Mouse (Mus musculus) A20 (cell line): ENCODE measurements around the gene Grm4.

ENCODE experiments used
- DNase-seq: peaks from one replicate; pipeline ENCODE4 v3.0.0-alpha.2; 2011; ENCODE audit warnings: low read depth, low spot score

Grm4 gene

DNA sequence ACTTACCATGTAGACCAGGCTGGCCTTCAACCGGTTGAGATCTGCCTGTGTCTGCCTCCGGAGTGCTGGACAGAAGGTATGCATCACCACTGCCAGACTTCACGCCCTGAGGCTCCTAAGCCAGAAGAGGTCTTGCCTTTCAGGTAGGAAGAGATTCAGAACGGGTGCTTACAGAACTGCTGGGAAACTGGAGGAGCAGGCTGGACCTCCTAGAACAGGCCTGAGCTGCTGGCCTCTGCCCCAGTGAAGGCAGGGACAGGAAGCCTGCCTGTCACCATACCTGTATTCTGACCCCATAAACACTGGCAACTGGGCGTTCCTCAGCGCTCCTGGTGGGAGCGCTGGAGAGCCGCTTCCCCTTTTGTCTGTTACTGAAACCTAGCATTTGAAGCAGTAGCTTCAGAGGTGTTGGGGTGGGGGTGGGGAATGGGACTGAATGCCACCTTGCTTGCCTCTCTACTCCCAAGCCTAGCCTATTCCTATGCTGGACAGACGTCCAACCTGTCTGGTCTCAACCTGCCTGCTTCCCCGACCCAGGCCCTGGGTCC lies 30.3 kb upstream of the Grm4 start:
- peak; percentile 74 for DNase-seq

- no peak for DNase-seq
These were observed 28.0 kb upstream of the Grm4 start for GRCm38 (mm10) chr17:27549234-27549633.

DNA sequence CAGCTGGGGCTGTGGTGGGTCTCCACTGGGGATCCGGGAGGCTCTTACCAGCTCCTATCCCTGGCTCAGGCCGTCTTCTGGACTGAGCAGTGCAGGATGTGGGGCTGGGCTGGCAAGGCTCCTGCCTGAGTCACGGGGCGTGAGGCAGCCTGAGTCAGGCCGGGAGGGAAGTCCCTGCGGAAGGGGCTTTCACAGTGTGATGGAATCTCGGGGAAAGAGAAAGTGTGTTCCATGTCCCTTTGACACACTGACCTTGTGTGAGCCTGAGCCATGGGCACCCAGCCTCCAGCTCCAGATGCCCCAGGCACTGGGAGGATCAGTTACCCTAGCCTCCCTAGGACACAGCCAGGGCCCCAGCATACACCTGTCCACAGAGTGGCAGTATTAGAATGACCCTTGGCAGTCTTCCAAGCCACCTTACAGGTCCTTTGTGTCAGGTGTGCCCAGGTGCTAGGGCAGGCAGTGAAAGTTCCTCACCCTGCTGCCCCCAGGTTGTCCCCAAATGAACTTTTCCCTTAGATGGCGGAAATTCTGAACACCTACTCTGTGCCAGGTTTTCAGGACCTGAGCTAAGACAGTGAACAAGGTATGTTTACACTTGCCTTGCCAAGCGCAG lies 26.2 kb upstream of the Grm4 start:
- DNase-seq: no peak

DNA sequence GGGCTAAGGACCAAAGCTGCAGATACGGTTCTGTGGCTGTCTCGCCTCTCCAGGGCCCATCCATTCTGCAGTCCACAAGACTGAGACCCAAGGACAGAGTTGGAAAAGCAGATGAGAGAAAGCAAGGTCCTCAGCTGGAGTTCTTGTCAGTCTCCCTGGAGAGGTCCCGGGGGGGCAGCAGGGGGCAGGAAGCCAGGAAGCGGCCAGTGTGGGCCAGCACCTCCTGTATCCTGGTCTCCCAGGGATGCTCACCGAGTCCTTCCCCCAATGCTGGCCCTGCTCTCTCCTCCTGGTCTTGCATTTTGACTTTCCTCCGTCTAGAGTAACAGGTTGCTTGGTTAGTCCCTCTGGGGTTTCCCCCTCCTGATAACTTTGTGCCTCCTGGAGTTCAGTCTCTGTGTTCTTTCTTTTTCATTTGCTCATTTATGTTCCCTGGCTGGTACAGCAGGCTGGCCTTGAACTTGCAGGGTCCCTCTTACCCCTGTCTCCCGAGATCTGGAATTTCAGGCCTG lies 25.4 kb upstream of the Grm4 start:
- no peak for DNase-seq

GRCm38 (mm10) chr17:27545991-27546390 lies 24.8 kb upstream of the Grm4 start:
- no peak for DNase-seq

DNA sequence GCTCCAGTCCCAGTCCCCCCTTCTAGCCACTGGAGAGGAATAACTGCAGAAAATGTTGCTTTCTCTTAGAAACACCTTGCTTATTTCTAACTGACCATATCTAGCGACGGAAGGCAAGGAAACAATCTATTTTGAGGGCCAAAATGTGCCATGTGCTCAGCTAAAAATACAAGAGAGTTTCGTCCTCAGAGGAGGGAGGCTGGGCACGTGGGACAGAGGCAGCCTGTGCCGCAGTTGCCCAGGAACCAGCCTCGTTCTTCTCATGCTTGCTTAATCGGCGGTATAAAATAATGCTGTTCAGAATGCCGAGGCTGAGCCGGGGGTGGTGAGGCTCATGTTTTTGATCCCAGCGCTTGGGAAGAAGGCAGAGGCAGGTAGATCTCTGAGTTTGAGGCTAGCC lies 23.3 kb upstream of the Grm4 start:
- DNase-seq: no peak

- DNase-seq: no peak
These were observed 20.8 kb upstream of the Grm4 start for GRCm38 (mm10) chr17:27541984-27542383.

- no peak for DNase-seq
These were observed 20.1 kb upstream of the Grm4 start for GRCm38 (mm10) chr17:27541261-27541660.

GRCm38 (mm10) chr17:27534718-27535117 lies 13.5 kb upstream of the Grm4 start:
- peak; percentile 82 for DNase-seq

DNA sequence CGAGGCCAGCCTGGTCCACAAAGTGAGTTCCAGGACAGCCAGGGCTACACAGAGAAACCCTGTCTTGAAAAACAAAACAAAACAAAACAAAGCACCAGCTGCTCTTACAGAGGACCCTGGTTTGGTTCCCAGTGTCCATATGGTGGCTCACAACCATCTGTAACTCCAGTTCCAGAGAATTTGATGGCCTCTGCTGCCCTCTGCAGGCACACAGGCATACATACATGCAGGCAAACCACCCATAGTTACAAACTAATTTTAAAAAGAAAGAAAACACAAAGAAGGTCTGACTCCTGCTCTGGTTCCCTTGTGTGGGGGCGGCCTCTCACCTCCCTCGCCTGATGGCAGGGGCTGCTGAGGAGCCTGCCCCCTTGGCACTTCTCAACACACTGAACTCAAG lies 12.2 kb upstream of the Grm4 start:
- peak; percentile 27 for DNase-seq

- DNase-seq: no peak
These were observed 10.9 kb upstream of the Grm4 start for GRCm38 (mm10) chr17:27532095-27532494.

DNA sequence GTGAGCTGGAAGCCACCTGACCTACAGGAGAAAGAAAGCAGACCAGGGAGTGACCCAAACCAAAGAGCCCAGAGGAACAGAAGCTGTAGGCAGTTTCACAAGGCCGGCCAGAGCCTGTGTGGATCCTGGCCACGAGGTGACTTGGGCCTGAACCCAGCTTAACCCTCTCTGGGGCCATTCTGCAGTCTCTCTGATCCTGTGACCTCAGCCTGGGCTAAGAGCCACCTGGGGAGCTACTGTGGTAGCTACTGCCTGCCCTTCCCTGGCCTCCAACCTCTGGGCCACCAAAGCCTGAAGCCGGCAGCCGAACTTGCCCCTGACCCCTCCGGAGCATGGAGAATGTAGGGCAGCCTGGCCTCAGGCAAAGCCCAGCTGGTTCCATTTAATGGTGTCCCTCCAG lies 7.6 kb upstream of the Grm4 start:
- DNase-seq: no peak

GRCm38 (mm10) chr17:27528030-27528429 lies 6.8 kb upstream of the Grm4 start:
- DNase-seq: no peak

DNA sequence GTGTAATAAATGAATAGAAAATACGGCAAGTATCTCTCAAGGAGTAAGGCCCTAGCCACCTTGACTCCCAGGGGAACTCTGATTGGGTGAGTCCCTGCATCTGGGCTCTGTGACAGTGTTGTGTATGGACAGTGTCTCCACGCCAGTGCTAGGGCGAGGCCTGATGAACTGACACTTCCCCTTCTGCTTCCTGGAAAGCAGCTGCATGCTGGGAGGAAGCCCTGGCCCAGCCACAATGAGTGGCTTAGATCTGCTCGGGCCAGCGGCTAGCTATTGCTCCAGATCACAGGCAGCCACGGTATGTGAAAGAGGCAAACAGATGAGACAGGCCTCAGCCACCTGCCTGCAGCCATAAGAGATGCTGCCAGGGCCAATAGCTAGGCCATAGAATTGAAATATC lies 6.0 kb upstream of the Grm4 start:
- peak; percentile 29 for DNase-seq

GRCm38 (mm10) chr17:27523121-27523520 lies 1.9 kb upstream of the Grm4 start:
- no peak for DNase-seq

DNA sequence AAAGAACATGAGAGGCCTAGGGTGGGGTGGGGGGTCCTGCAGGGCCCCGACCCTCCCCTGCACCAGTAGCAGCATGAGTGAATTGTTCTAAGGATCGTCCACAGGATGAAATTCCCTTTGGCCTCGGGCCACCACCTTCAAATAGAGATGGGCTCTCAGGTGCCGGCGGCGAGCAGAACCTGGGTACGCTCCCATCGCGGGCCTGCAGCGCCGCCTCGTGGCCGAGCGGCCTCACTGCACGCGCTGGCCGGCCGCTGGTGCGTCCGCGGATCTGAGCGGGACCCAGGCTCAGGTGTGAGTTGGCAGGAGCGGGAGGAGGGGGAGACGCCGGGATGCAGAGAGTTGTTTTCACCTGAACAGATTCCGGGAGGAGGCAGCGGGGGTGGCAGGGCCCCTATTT lies 646 bp downstream of the Grm4 start:
- DNase-seq: peak; percentile 56

DNA sequence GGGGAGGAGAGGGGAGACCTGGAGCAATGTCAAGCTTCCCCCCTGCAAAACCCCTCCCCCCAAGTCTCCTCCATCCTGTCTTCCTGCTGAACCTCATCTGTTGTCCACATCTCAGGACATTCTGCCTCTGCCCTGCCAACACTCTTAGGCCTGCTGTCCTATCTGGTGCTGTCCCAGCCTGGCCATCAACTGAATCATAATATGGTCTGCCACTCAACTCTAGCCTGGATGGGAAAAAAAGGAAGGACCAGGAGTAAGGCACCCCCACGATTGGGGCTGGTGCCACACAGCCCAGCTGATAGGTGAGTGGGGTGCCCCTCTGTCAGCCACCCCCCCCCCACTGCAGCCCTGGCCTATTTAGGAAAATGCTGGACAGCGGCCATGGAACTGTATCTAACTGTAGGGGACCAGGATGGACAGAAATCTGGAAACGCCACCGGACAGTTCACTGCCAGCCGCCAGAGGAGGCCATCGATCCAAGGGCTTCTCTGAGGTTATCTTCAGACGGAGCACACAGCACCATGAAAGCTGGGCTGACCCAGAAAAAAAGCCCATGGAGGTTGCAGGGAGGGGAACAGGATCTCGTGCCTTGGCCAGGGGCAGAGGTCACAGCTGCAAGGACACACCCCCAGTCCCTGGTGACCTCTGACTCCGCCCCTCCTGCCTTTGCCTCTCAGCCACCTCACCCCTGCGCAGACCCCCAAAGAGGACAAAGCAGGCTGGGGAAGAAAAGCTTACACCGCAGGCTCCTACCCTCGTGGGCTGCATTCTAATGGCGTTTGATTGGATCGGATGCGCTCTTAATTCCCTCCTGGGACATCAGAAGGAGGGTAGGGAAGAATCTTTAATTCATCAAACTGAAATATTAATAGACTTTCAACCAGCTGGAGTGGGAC lies 2.3 kb downstream of the Grm4 start:
- no peak for DNase-seq

DNA sequence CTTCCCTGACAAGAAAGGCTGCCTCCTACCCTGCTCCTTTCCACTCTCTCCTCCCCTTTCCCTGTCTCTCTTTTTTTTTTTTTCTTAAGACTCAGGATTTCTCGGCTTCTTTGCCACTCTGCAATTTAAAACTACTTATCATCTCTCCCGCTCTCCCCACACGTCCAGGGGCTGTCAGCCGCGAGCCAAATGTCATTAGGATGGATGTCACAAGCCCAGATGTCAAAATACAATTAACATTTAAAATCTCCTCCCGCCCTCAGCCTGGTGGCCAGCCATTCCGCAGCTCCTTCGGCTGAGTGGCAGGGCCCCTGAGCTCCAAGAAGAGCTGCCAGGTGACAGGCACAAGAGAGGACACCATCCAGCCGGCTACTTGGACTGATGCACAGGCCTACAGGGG lies 2.9 kb downstream of the Grm4 start:
- DNase-seq: no peak

GRCm38 (mm10) chr17:27513916-27514762 lies 7.1 kb downstream of the Grm4 start:
- DNase-seq: no peak

DNA sequence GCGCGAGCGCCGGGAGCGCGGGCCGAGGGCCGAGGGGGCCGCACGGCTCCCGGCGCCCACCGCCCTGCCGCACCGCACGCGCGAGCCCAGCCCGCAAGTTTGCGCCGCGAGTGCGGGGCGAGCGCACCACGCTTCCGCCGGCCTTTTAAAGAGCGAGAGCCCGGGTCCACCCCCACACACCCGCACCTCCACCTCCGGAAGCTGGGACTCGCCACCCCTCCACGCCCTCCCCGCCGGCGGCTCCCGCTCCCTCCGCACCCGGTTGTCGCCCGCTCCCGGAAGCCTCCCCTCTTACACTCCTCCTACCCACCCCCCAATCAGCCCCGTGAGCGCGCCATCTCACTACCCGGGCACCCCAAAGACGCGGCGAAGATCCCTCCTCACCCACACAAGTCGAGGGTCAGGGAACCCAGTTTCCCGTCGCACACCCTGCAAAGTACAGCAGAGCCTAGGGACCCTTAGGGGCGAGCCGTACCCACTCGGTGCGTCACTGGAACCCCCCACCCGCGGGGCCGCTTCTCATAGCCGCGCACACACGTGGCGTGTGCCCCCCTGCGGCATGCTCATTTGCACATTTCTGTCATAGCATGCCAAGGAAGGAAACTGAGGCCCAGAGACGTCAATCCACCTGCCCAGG lies 7.8 kb downstream of the Grm4 start:
- no peak for DNase-seq

DNA sequence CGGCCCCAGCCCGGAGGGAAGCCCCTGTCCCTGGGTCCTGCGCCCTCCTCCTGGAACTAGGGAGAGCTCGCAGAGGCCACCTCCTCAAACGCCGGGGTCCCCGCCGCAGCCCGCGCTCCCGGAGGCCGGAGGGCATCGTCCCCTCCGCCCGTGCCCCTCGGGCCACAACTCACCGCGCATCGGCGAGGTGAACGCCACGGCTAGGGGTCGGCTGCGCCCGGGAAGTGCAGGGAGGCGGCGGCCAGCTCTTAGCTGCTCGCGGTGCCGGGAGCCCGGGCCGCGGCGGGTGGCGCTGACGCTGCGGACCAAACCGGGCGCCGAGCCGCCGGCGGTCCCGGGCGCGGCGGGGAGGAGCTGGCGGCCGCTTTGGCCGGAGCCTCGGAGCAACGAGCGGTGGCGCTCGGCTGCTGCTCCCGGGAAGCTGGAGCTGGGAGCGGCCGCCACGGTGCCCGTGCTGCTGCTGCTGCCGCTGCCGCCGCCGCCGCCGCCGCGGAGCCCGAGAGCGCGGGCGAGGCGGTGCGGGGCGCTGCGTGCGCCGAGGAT lies 8.5 kb downstream of the Grm4 start:
- no peak for DNase-seq
